In genomic region chr8:69887289-69888243, GRCm38 (mm10) we compare ENCODE assay signal across 8 mouse cellular contexts. TPM values are rescaled to one million over a fixed set of nuclear protein-coding genes. Genes with fewer than 3 reads are reported as not detected.
DNase-seq lines count a peak whose midpoint lies in the region; ATAC-seq and TF ChIP-seq lines count a peak whose summit lies in the region.

Gene Cilp2 (minus strand): TSS chr8:69887687.

- TF ChIP-seq POLR2A in cerebellum, adult 2 months (IDR thresholded peaks at IDR 0.05; ENCODE audit: borderline replicate concordance, insufficient read depth, low read length): no peak

- under 1% methylated on average over 60 of the region's 60 CpGs for WGBS in cerebellum, adult 2 months
- 1% methylated on average over 59 of the region's 60 CpGs for WGBS in embryonic facial prominence, embryonic 11.5 days
- 3% methylated on average over 60 of the region's 60 CpGs for WGBS in limb, embryonic 10.5 days
- WGBS in midbrain, embryonic 14.5 days: under 1% methylated on average over 60 of the region's 60 CpGs

- no peaks in the 10 kb centered on the region for H3K36me3 ChIP-seq in embryonic facial prominence, embryonic 11.5 days (replicated peaks; ENCODE audit: control insufficient read depth, insufficient read depth, low read depth, low read length)
- H3K36me3 ChIP-seq in limb, embryonic 10.5 days: peaks cover 12% of the 10 kb centered on the region
- 0 out of 2 replicates have a peak, but pooled peaks cover under 1% of the 10 kb centered on the region for H3K36me3 ChIP-seq in midbrain, embryonic 14.5 days (ENCODE audit: control insufficient read depth, insufficient read depth, low read length)

- no peak for DNase-seq in cerebellum, adult 2 months
- no peak for DNase-seq in cerebellum, adult 11 months
- no peak for DNase-seq in embryonic facial prominence, embryonic 11.5 days (ENCODE audit: low spot score)
- peak; percentile 45 for DNase-seq in heart, postnatal 14 days
- DNase-seq in limb, embryonic 10.5 days (ENCODE audit: low spot score): peak; percentile 63
- peak; percentile 50 for DNase-seq in midbrain, embryonic 14.5 days
- DNase-seq in urinary bladder, adult 2 months (ENCODE audit: low spot score): no peak
- DNase-seq in cerebellum, postnatal 4 days (ENCODE audit: low spot score in 2 of 2): no peak

- H3K9me3 ChIP-seq in embryonic facial prominence, embryonic 11.5 days (replicated peaks; ENCODE audit: control insufficient read depth, low read length): no peaks in the 10 kb centered on the region
- no peaks in the 10 kb centered on the region for H3K9me3 ChIP-seq in limb, embryonic 10.5 days (replicated peaks)
- no peaks in the 10 kb centered on the region for H3K9me3 ChIP-seq in midbrain, embryonic 14.5 days (ENCODE audit: control insufficient read depth, low read length)

- no peak for TF ChIP-seq CTCF in cerebellum, adult 2 months (IDR thresholded peaks at IDR 0.05; ENCODE audit: borderline replicate concordance, insufficient read depth, low read depth, low read length)

- intact Hi-C loops in heart, postnatal 14 days (cut with DNase I): loop anchor here (2.0 kb wide), 1 partner anchor 13 kb away; no protein-coding TSS in a partner anchor

- peaks cover 8% of the 10 kb centered on the region; the same call in 1 of the 2 replicates for H3K4me1 ChIP-seq in cerebellum, adult 2 months (ENCODE audit: control insufficient read depth, insufficient read depth, low read length)
- peaks cover 8% of the 10 kb centered on the region; the same call in 1 of the 2 replicates for H3K4me1 ChIP-seq in embryonic facial prominence, embryonic 11.5 days (ENCODE audit: control insufficient read depth, insufficient read depth, low read length)
- peaks cover 41% of the 10 kb centered on the region for H3K4me1 ChIP-seq in limb, embryonic 10.5 days
- peaks cover 21% of the 10 kb centered on the region; the same call in 1 of the 2 replicates for H3K4me1 ChIP-seq in midbrain, embryonic 14.5 days (ENCODE audit: control insufficient read depth, insufficient read depth, low read length)

- H3K27me3 ChIP-seq in cerebellum, adult 2 months (ENCODE audit: control insufficient read depth, insufficient read depth, low read length): no peaks in the 10 kb centered on the region; the same call in 1 of the 2 replicates
- H3K27me3 ChIP-seq in embryonic facial prominence, embryonic 11.5 days (ENCODE audit: control insufficient read depth, insufficient read depth, low read length): peaks cover 81% of the 10 kb centered on the region
- peaks cover 100% of the 10 kb centered on the region for H3K27me3 ChIP-seq in limb, embryonic 10.5 days (ENCODE audit: low read depth, poor library complexity, severe bottlenecking)
- peaks cover 83% of the 10 kb centered on the region for H3K27me3 ChIP-seq in midbrain, embryonic 14.5 days (ENCODE audit: control insufficient read depth, insufficient read depth, low read length)

- no peak within 1 kb of the TSS; the same call in 1 of the 2 replicates for H3K9ac ChIP-seq in embryonic facial prominence, embryonic 11.5 days (replicated peaks; ENCODE audit: low read length)
- peak within 1 kb of the TSS; percentile 3; the same call in 1 of the 2 replicates for H3K9ac ChIP-seq in midbrain, embryonic 14.5 days (replicated peaks; ENCODE audit: low read length)

- ATAC-seq in embryonic facial prominence, embryonic 11.5 days (replicated peaks; ENCODE audit: insufficient number of reproducible peaks, low FRiP score, low TSS enrichment, low read depth): peak; percentile 15; the same call in 1 of the 2 replicates
- ATAC-seq in midbrain, embryonic 14.5 days (ENCODE audit: low FRiP score, low TSS enrichment): no peak

- peak within 1 kb of the TSS; percentile 27 for H3K4me2 ChIP-seq in embryonic facial prominence, embryonic 11.5 days (ENCODE audit: low read depth, low read length)
- H3K4me2 ChIP-seq in midbrain, embryonic 14.5 days (ENCODE audit: low read length): peak within 1 kb of the TSS; percentile 40

- H3K4me3 ChIP-seq in cerebellum, adult 2 months (replicated peaks; ENCODE audit: insufficient read depth, low read depth, low read length): peak within 1 kb of the TSS; percentile 28
- H3K4me3 ChIP-seq in embryonic facial prominence, embryonic 11.5 days (ENCODE audit: low read depth, low read length): peak within 1 kb of the TSS; percentile 14
- peak within 1 kb of the TSS; percentile 34 for H3K4me3 ChIP-seq in limb, embryonic 10.5 days
- peak within 1 kb of the TSS; percentile 22 for H3K4me3 ChIP-seq in midbrain, embryonic 14.5 days (replicated peaks; ENCODE audit: low read depth, low read length)

- H3K27ac ChIP-seq in cerebellum, adult 2 months (ENCODE audit: insufficient read depth, low read length): no peak within 1 kb of the TSS
- no peak within 1 kb of the TSS for H3K27ac ChIP-seq in embryonic facial prominence, embryonic 11.5 days (replicated peaks; ENCODE audit: low read depth, low read length)
- H3K27ac ChIP-seq in limb, embryonic 10.5 days: no peak within 1 kb of the TSS
- no peak within 1 kb of the TSS for H3K27ac ChIP-seq in midbrain, embryonic 14.5 days (replicated peaks; ENCODE audit: low read depth, low read length)

RNA-seq across cellular contexts. Expression of gene Cilp2, which starts in this region (rescaled TPM):
- 0.18 and 0.41 TPM in 2 replicates for polyA plus RNA-seq in cerebellum, adult 2 months (2012; rRNA removed)
- 0.32 and 0.66 TPM in 2 replicates for polyA plus RNA-seq in embryonic facial prominence, embryonic 11.5 days (2014; fragmentation: Nextera tagmentation; extraction: Ambion mirVana)
- 1 to 10 TPM; 1.7 TPM for total RNA-seq in heart, postnatal 14 days (2021)
- polyA plus RNA-seq in limb, embryonic 10.5 days (2016; fragmentation: Nextera tagmentation; extraction: Ambion mirVana): 0.40 TPM in 2 replicates
- 3.1 and 4.6 TPM in 2 replicates for polyA plus RNA-seq in midbrain, embryonic 14.5 days (2014; fragmentation: Nextera tagmentation; extraction: Ambion mirVana)
- 0.16 and 0.34 TPM in 2 replicates for polyA plus RNA-seq in urinary bladder, adult 2 months (2012; rRNA removed)

Comparison
In these comparisons a context has a peak if more than half of its experiments do, and no peak if none do; other contexts are left out.
1. Peak in ATAC-seq, H3K4me3 ChIP-seq and H3K4me2 ChIP-seq in embryonic facial prominence, embryonic 11.5 days; RNA of the gene not detected or under 1 TPM.
2. Peak in DNase-seq and H3K4me3 ChIP-seq in limb, embryonic 10.5 days; RNA of the gene not detected or under 1 TPM.
3. DNase-seq: peak in heart, postnatal 14 days (2 of 2) and midbrain, embryonic 14.5 days (single experiment); none in cerebellum, adult 2 months (0 of 2), cerebellum, adult 11 months (single experiment), embryonic facial prominence, embryonic 11.5 days (single experiment), urinary bladder, adult 2 months (single experiment) and cerebellum, postnatal 4 days (0 of 2).
4. Peak in every context shown above with its lines, with median percentiles within 50 percentile points of each other: H3K4me3 ChIP-seq.